In the genomic region with DNA sequence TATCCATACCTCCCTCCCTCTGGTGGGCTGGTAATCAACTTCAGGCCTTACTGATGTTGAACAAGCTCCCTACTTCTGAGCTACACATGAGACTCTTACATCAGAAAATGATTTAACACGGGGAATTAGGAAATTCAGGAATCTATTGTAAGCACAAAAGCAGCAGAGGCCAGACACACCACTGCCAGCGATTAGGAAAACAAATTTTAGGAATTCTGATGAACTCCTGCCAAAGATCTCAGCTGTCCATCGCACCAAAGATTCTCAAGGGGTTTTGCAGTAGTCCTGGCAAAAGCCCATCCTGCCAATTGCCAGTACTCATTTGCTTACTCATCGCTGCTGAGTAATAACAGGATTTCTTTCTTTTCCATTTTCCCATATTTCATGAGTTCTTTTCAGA, we compare ENCODE assay signal across 11 mouse cellular contexts.
DNase-seq lines count a peak whose midpoint lies in the region; ATAC-seq and TF ChIP-seq lines count a peak whose summit lies in the region.
"Had no signal": no experiment of that assay in that cellular context is flagged by ENCODE, and none has a peak within 500 bp of the region (broad histone marks: within the 10 kb centered on the region; RNA-seq: fewer than 3 reads in every experiment).

No protein-coding gene starts in this region.

- TF ChIP-seq CTCF in left cerebral cortex, adult 2 months (IDR thresholded peaks at IDR 0.05): no peak
- TF ChIP-seq CTCF in gastrocnemius, adult 2 months (IDR thresholded peaks at IDR 0.05): no peak

- no peak overlapping the region for H3K9ac ChIP-seq in lung, embryonic 16.5 days (ENCODE audit: low read length)
- H3K9ac ChIP-seq: limb, embryonic 13.5 days; midbrain, embryonic 12.5 days had no signal

- no peak for DNase-seq in left cerebral cortex, adult 2 months (ENCODE audit: extremely low spot score in 1 of 2, low spot score in 2 of 2)
- no peak for DNase-seq in left cerebral cortex, postnatal 10 days (ENCODE audit: extremely low spot score in 1 of 2, low spot score in 2 of 2)
- peak; percentile 53 for DNase-seq in adrenal gland, postnatal 10 days
- DNase-seq in gastrocnemius, adult 2 months: peak; percentile 62
- no peak for DNase-seq in kidney, adult 8-10 months
- no peak for DNase-seq in hindbrain, embryonic 10.5 days (ENCODE audit: low spot score)
- DNase-seq: cerebellum, adult 11-12 months had no signal

- no peaks in the 10 kb centered on the region for H3K27me3 ChIP-seq in lung, embryonic 16.5 days (ENCODE audit: control insufficient read depth, insufficient read depth, low read depth, low read length)
- no peaks in the 10 kb centered on the region for H3K27me3 ChIP-seq in hindbrain, embryonic 10.5 days (ENCODE audit: insufficient read depth, poor library complexity, severe bottlenecking)
- H3K27me3 ChIP-seq: limb, embryonic 13.5 days; midbrain, embryonic 12.5 days had no signal

- peak; percentile 38; the same call in 1 of the 2 replicates for ATAC-seq in lung, embryonic 16.5 days (ENCODE audit: low read depth)
- ATAC-seq in erythroblast, adult 5-6 weeks (replicated peaks; ENCODE audit: low FRiP score, poor library complexity, severe bottlenecking): no peak

- no peak overlapping the region for H3K4me3 ChIP-seq in left cerebral cortex, adult 2 months
- H3K4me3 ChIP-seq in gastrocnemius, adult 2 months: no peak overlapping the region
- no peak overlapping the region for H3K4me3 ChIP-seq in lung, embryonic 16.5 days (ENCODE audit: low read length)
- no peak overlapping the region for H3K4me3 ChIP-seq in hindbrain, embryonic 10.5 days
- H3K4me3 ChIP-seq: limb, embryonic 13.5 days; midbrain, embryonic 12.5 days had no signal

- no peaks in the 10 kb centered on the region for H3K9me3 ChIP-seq in lung, embryonic 16.5 days (ENCODE audit: control insufficient read depth, low read length)
- H3K9me3 ChIP-seq in hindbrain, embryonic 10.5 days: no peaks in the 10 kb centered on the region
- H3K9me3 ChIP-seq: limb, embryonic 13.5 days; midbrain, embryonic 12.5 days had no signal

- H3K27ac ChIP-seq in left cerebral cortex, adult 2 months: peak overlapping the region; percentile 50
- H3K27ac ChIP-seq in gastrocnemius, adult 2 months: no peak overlapping the region
- H3K27ac ChIP-seq in lung, embryonic 16.5 days (ENCODE audit: low read length): no peak overlapping the region
- no peak overlapping the region for H3K27ac ChIP-seq in hindbrain, embryonic 10.5 days
- H3K27ac ChIP-seq: limb, embryonic 13.5 days; midbrain, embryonic 12.5 days had no signal

- intact Hi-C loops in left cerebral cortex, adult 2 months (cut with DNase I): loop anchor here (5.0 kb wide), 1 partner anchor 95 kb away; a partner anchor contains a TSS
- intact Hi-C loops in left cerebral cortex, postnatal 10 days (cut with DNase I): no loop called here
- intact Hi-C loops in gastrocnemius, adult 2 months (cut with DNase I): no loop called here

- 62% methylated on average over 4 of the region's 4 CpGs for WGBS in lung, embryonic 16.5 days
- WGBS in hindbrain, embryonic 10.5 days: 89% methylated on average over 4 of the region's 4 CpGs

- H3K4me1 ChIP-seq in lung, embryonic 16.5 days (replicated peaks; ENCODE audit: control insufficient read depth, insufficient read depth, low read length): peaks cover 6% of the 10 kb centered on the region; the same call in 1 of the 2 replicates
- H3K4me1 ChIP-seq in hindbrain, embryonic 10.5 days (replicated peaks): no peaks in the 10 kb centered on the region
- H3K4me1 ChIP-seq: limb, embryonic 13.5 days; midbrain, embryonic 12.5 days had no signal

- H3K36me3 ChIP-seq in lung, embryonic 16.5 days (ENCODE audit: control insufficient read depth, insufficient read depth, low read length): no peaks in the 10 kb centered on the region
- no peaks in the 10 kb centered on the region for H3K36me3 ChIP-seq in hindbrain, embryonic 10.5 days
- H3K36me3 ChIP-seq: limb, embryonic 13.5 days; midbrain, embryonic 12.5 days had no signal

- no peak overlapping the region for H3K4me2 ChIP-seq in lung, embryonic 16.5 days (ENCODE audit: low read depth, low read length)
- H3K4me2 ChIP-seq: limb, embryonic 13.5 days; midbrain, embryonic 12.5 days had no signal

Comparison
In these comparisons a context has a peak if more than half of its experiments do, and no peak if none do; other contexts are left out.
1. DNase-seq: peak in adrenal gland, postnatal 10 days (single experiment) and gastrocnemius, adult 2 months (single experiment); none in left cerebral cortex, adult 2 months (0 of 2), left cerebral cortex, postnatal 10 days (0 of 2), kidney, adult 8-10 months (0 of 2) and hindbrain, embryonic 10.5 days (single experiment).